Mouse (Mus musculus) urinary bladder, postnatal 0 days (tissue): ENCODE data around the gene Gm29866. TPM values are rescaled to one million over a fixed set of nuclear protein-coding genes. Genes with fewer than 3 reads are reported as not detected.

Experiments
- polyA plus RNA-seq: library from polyadenylated mRNA; unstranded; fragments of >200 nt; fragmentation: Nextera tagmentation; extraction: Ambion mirVana; gene quantifications from 2 replicates; pipeline ENCODE4 v1.2.1, GENCODE M21; 2015

Gene Gm29866
- not detected in 2 replicates for polyA plus RNA-seq

GRCm38 (mm10) chrY:20993557-20993956 lies at the start of gene Gm29866:
Gene Gm29866 (minus strand): TSS chrY:20993657.

Other genes with a start within 250 kb of the Gm29866 start
- gene Gm20909, start 170.9 kb upstream of the Gm29866 start, polyA plus RNA-seq: not detected in 2 replicates
- gene Gm20865, start 247.9 kb upstream of the Gm29866 start, polyA plus RNA-seq: not detected in 2 replicates